Mouse (Mus musculus) neural tube, embryonic 13.5 days (tissue): Measurements from ENCODE around the gene A030014E15Rik. TPM values are rescaled to one million over a fixed set of nuclear protein-coding genes. Genes with fewer than 3 reads are reported as not detected.
"Not testable (repeated sequence)": the region's sequence is repeated elsewhere in the genome, so short reads cannot be mapped to it uniquely, and the experiment has no call there.

Experiments used
- ATAC-seq: fragments of 200-750 bp; cut with Nextera tagmentation; 2 replicates; pipeline ENCODE4 v1.8.0; 2017; ENCODE audit warnings: low read depth, mild to moderate bottlenecking, moderate TSS enrichment, moderate library complexity
- H3K27ac ChIP-seq: fragments of 300-500 bp; sonication (generic); replicated peaks from 2 replicates; pipeline ENCODE4 v1.5.1; 2015; ENCODE audit warnings: moderate library complexity, mild to moderate bottlenecking, inconsistent platforms
- H3K27me3 ChIP-seq: fragments of 300-500 bp; sonication (generic); 2 replicates; pipeline ENCODE4 v1.6.1; 2015; ENCODE audit warnings: mild to moderate bottlenecking, inconsistent platforms
- H3K36me3 ChIP-seq: fragments of 300-500 bp; sonication (generic); 2 replicates; pipeline ENCODE4 v1.6.1; 2015; ENCODE audit warnings: mild to moderate bottlenecking, inconsistent platforms
- H3K4me1 ChIP-seq: fragments of 300-500 bp; sonication (generic); replicated peaks from 2 replicates; pipeline ENCODE4 v1.6.1; 2015; ENCODE audit warnings: inconsistent platforms
- H3K4me2 ChIP-seq: fragments of 300-500 bp; sonication (generic); 2 replicates; pipeline ENCODE4 v1.6.1; 2015; ENCODE audit warnings: inconsistent platforms, mild to moderate bottlenecking, moderate library complexity
- H3K4me3 ChIP-seq: fragments of 300-500 bp; sonication (generic); 2 replicates; pipeline ENCODE4 v1.5.1; 2015; ENCODE audit warnings: mild to moderate bottlenecking, inconsistent platforms
- H3K9ac ChIP-seq: fragments of 300-500 bp; sonication (generic); 2 replicates; pipeline ENCODE4 v1.6.1; 2015; ENCODE audit warnings: moderate library complexity, mild to moderate bottlenecking, inconsistent platforms
- H3K9me3 ChIP-seq: fragments of 300-500 bp; sonication (generic); 2 replicates; pipeline ENCODE4 v1.6.1; 2016; ENCODE audit warnings: inconsistent platforms
- WGBS: fragments of 180-500 bp; shearing (Covaris S2); methylation state at CpG from one replicate; pipeline ENCODE4 v1.1.7; 2015; 5-methylcytosine and 5-hydroxymethylcytosine counted together
- polyA plus RNA-seq: library from polyadenylated mRNA; unstranded; fragments of >200 nt; fragmentation: Nextera tagmentation; extraction: Ambion mirVana; gene quantifications from 2 replicates; pipeline ENCODE4 v1.2.1, GENCODE M21; 2015

The A030014E15Rik gene
- polyA plus RNA-seq, 1 experiment from 2014 or later, result not detected

DNA sequence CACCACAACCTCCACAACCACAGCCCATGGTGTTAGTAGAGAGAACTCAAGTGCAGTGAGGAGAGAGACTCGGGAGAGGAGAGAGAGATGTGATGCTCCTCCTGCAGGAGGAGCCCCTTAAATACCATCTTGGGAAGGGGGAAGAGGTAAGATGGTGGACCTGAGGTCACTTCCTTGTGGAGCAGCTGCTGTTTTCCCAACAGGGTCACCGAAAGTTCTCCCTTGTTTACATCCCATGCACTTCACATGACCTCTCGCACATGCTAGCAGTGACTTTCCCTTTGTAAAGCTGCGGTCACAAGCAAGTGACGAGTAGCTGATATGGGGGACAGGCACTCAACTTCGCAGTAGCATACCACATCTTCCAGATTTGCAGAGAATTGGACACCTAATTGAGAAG lies 18.6 kb downstream of the A030014E15Rik start, which contains the start of gene A030003K21Rik:
Gene A030003K21Rik, minus strand, starts transcription at position 94 of the 400 bp plus-strand sequence.
- not testable (repeated sequence) for ATAC-seq, H3K27me3 ChIP-seq, H3K4me3 ChIP-seq, H3K4me2 ChIP-seq, H3K4me1 ChIP-seq, H3K9me3 ChIP-seq, H3K36me3 ChIP-seq, H3K27ac ChIP-seq, H3K9ac ChIP-seq
- no CpG with 5 or more reads among the region's 6 CpGs for WGBS

DNA sequence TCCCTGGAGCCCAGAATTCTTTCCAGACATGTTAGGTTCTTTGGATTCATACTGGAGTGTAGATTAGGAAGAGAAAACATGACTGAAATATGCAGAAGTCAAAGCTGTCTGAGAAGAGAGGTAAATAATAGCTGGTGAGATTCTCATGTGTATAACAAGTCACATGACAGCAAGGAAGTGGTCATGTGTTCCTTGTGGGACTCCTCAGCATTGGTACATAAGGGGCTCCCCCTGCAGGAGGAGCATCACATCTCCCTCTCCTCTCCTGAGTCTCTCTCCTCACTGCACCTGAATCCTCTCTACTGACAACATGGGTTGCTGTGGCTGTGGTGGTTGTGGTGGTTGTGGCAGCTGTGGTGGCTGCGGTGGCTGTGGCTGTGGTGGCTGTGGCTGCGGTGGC lies 21.3 kb downstream of the A030014E15Rik start:
- not testable (repeated sequence) for H3K4me1 ChIP-seq, H3K27ac ChIP-seq, H3K4me3 ChIP-seq, H3K27me3 ChIP-seq, H3K9ac ChIP-seq, H3K36me3 ChIP-seq, H3K4me2 ChIP-seq, H3K9me3 ChIP-seq, ATAC-seq
- WGBS, result 100% methylated on average over 2 of the region's 2 CpGs

DNA sequence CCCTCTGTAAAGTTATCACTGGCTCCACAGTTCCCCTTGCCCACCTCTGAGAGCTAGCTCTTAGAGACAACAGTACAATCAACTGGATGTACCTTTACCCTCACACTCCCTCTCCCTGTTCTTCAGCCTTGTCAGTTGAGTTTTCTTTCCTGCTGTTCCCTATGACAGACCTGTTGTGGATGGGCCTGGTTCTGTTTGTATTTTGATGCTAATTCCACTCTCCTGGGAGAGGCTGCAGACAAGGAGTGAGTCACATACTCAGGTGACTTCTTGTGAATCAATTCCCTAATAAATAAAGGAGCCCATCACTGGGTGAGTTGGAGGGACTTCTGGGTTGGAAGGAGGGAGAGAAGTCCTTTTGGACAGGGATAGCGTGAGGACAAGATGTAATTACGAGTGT lies 23.9 kb downstream of the A030014E15Rik start:
- Histone ChIP-seq H3K36me3 (no peaks in the 10 kb centered on the region), H3K4me3 (no peak overlapping the region), H3K4me2 (no peak overlapping the region), H3K27ac (no peak overlapping the region), H3K9ac (no peak overlapping the region), H3K27me3 (no peaks in the 10 kb centered on the region), H3K4me1 (no peaks in the 10 kb centered on the region), H3K9me3 (no peaks in the 10 kb centered on the region)
- ATAC-seq, result no peak
- WGBS, result 78% methylated on average over 2 of the region's 2 CpGs

GRCm38 (mm10) chr1:82955913-82956312 lies 31.2 kb downstream of the A030014E15Rik start, which contains the start of gene Gm7544:
Gm7544 (minus strand) TSS chr1:82956013.
- H3K4me1 ChIP-seq, H3K9ac ChIP-seq, ATAC-seq: not testable (repeated sequence)

GRCm38 (mm10) chr1:82959870-82960385 lies 35.2 kb downstream of the A030014E15Rik start, which contains the start of gene Gm47955:
Gm47955 (plus strand) TSS chr1:82960286.
- WGBS, result 93% methylated on average over 11 of the region's 11 CpGs
- no peak for ATAC-seq
- Histone ChIP-seq H3K27ac (no peak within 1 kb of the TSS), H3K27me3 (no peaks in the 10 kb centered on the region), H3K4me2 (no peak within 1 kb of the TSS), H3K4me1 (no peaks in the 10 kb centered on the region), H3K9ac (no peak within 1 kb of the TSS), H3K4me3 (no peak within 1 kb of the TSS), H3K9me3 (no peaks in the 10 kb centered on the region), H3K36me3 (no peaks in the 10 kb centered on the region)

More at GRCm38 (mm10) chr1:82955913-82956312, 31.2 kb downstream of the A030014E15Rik start, which contains the start of gene Gm7544:
- H3K36me3 ChIP-seq, H3K27me3 ChIP-seq, H3K27ac ChIP-seq, H3K9me3 ChIP-seq, H3K4me2 ChIP-seq, H3K4me3 ChIP-seq: not testable (repeated sequence)

GRCm38 (mm10) chr1:82966413-82966812 lies 41.7 kb downstream of the A030014E15Rik start:
- no peak overlapping the region for H3K27ac ChIP-seq
- ATAC-seq, result peak; percentile 56; the same call in 1 of the 2 replicates
- H3K4me2 ChIP-seq, result no peak overlapping the region
- no peaks in the 10 kb centered on the region for H3K4me1 ChIP-seq
- H3K4me3 ChIP-seq, result no peak overlapping the region
- H3K36me3 ChIP-seq, result no peaks in the 10 kb centered on the region
- H3K9me3 ChIP-seq, result no peaks in the 10 kb centered on the region
- no peaks in the 10 kb centered on the region for H3K27me3 ChIP-seq
- WGBS, result 47% methylated on average over 3 of the region's 3 CpGs
- no peak overlapping the region for H3K9ac ChIP-seq

GRCm38 (mm10) chr1:82972046-82972445 lies 47.3 kb downstream of the A030014E15Rik start:
- Histone ChIP-seq H3K4me3 (no peak overlapping the region), H3K27me3 (no peaks in the 10 kb centered on the region), H3K4me2 (no peak overlapping the region), H3K9me3 (no peaks in the 10 kb centered on the region), H3K4me1 (no peaks in the 10 kb centered on the region), H3K9ac (no peak overlapping the region), H3K36me3 (no peaks in the 10 kb centered on the region), H3K27ac (no peak overlapping the region)
- WGBS, result 72% methylated on average over 4 of the region's 4 CpGs
- no peak for ATAC-seq

- Histone ChIP-seq H3K36me3 (no peaks in the 10 kb centered on the region), H3K27ac (0 out of 2 replicates have a peak overlapping the region, but pooled peaks have one; percentile 14), H3K4me2 (no peak overlapping the region), H3K27me3 (no peaks in the 10 kb centered on the region), H3K4me3 (no peak overlapping the region), H3K4me1 (no peaks in the 10 kb centered on the region), H3K9ac (no peak overlapping the region), H3K9me3 (no peaks in the 10 kb centered on the region)
- whole genome bisulfite sequencing, result 82% methylated on average over 1 of the region's 1 CpGs
- no peak for ATAC-seq
Measured at GRCm38 (mm10) chr1:82973244-82973643, 48.5 kb downstream of the A030014E15Rik start.

GRCm38 (mm10) chr1:82973901-82974300 lies 49.2 kb downstream of the A030014E15Rik start:
- H3K4me1 ChIP-seq, result no peaks in the 10 kb centered on the region
- H3K27me3 ChIP-seq, result no peaks in the 10 kb centered on the region
- H3K27ac ChIP-seq, result no peak overlapping the region
- H3K4me2 ChIP-seq, result no peak overlapping the region
- WGBS, result 80% methylated on average over 6 of the region's 6 CpGs
- no peak for ATAC-seq
- H3K9me3 ChIP-seq, result no peaks in the 10 kb centered on the region
- H3K36me3 ChIP-seq, result no peaks in the 10 kb centered on the region
- no peak overlapping the region for H3K4me3 ChIP-seq
- H3K9ac ChIP-seq, result no peak overlapping the region

DNA sequence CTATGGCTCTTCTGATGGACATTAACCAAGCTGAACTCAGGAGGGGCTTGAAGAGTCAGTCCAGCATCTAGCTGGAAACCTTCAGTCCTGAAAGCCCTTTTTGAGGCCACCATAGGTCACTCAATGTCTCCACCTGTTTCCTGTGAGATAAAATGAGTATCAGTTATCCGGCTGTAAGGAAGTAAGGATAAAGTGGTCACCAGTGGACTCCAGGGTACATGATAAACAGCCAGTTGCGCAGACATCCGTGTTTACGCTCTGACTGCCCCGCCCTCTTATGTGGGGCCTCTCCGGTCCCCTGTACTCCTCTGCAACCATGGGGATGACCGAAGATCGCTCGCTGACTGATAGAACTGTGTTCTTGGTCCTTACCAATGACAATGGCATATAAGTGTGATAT lies 49.6 kb downstream of the A030014E15Rik start:
- no peak overlapping the region for H3K9ac ChIP-seq
- ATAC-seq, result no peak
- no peaks in the 10 kb centered on the region for H3K36me3 ChIP-seq
- H3K4me3 ChIP-seq, result no peak overlapping the region
- 93% methylated on average over 9 of the region's 9 CpGs for WGBS
- H3K4me1 ChIP-seq, result no peaks in the 10 kb centered on the region
- no peaks in the 10 kb centered on the region for H3K9me3 ChIP-seq
- no peak overlapping the region for H3K4me2 ChIP-seq
- no peaks in the 10 kb centered on the region for H3K27me3 ChIP-seq
- no peak overlapping the region for H3K27ac ChIP-seq

Other genes starting within 250 kb of the A030014E15Rik start
- 360 TPM in 2 replicates for gene Mff, start 200.0 kb upstream of the A030014E15Rik start, polyA plus RNA-seq
- 0.13 and 0.19 TPM in 2 replicates for gene Tm4sf20, start 156.5 kb upstream of the A030014E15Rik start, polyA plus RNA-seq
- not detected in 2 replicates for gene Gm47791, start 153.7 kb upstream of the A030014E15Rik start, polyA plus RNA-seq
- 35.3 and 36.9 TPM in 2 replicates for gene Agfg1, start 85.4 kb upstream of the A030014E15Rik start, polyA plus RNA-seq
- 0.25 TPM in 1 of 2 replicates, not detected in the other for gene A030005L19Rik, start 11.6 kb upstream of the A030014E15Rik start, polyA plus RNA-seq
- not detected in 2 replicates for gene Gm6217, start 6.5 kb downstream of the A030014E15Rik start, polyA plus RNA-seq
- not detected in 2 replicates for gene A030003K21Rik, start 18.5 kb downstream of the A030014E15Rik start, polyA plus RNA-seq
- gene Gm7544, start 31.1 kb downstream of the A030014E15Rik start, polyA plus RNA-seq, result not detected in 2 replicates
- not detected in 2 replicates for gene Gm47955, start 35.4 kb downstream of the A030014E15Rik start, polyA plus RNA-seq
- not detected in 2 replicates for gene Gm47959, start 75.6 kb downstream of the A030014E15Rik start, polyA plus RNA-seq
- 0.49 and 0.68 TPM in 2 replicates for gene Slc19a3, start 113.5 kb downstream of the A030014E15Rik start, polyA plus RNA-seq
- gene Krtap28-10, start 117.6 kb downstream of the A030014E15Rik start, polyA plus RNA-seq, result not detected in 2 replicates
- not detected in 2 replicates for gene Gm47969, start 120.0 kb downstream of the A030014E15Rik start, polyA plus RNA-seq
- gene A030005K14Rik, start 134.5 kb downstream of the A030014E15Rik start, polyA plus RNA-seq, result not detected in 2 replicates
- not detected in 2 replicates for gene Krtap28-13, start 136.0 kb downstream of the A030014E15Rik start, polyA plus RNA-seq
- not detected in 2 replicates for gene Ccl20, start 191.8 kb downstream of the A030014E15Rik start, polyA plus RNA-seq
- gene Daw1, start 234.8 kb downstream of the A030014E15Rik start, polyA plus RNA-seq, result 0.28 and 0.48 TPM in 2 replicates